Mouse (Mus musculus) G1E (cell line): ENCODE data around the gene Tmem218. TPM values are rescaled to one million over a fixed set of nuclear protein-coding genes. Genes with fewer than 3 reads are reported as not detected.
A peak's percentile ranks its signal among the peaks of the same experiment; 100 is the strongest.

ENCODE experiments used
- ATAC-seq: 2 replicates; pipeline ENCODE4 v1.8.0; 2016; ENCODE audit warnings: mild to moderate bottlenecking; ENCODE audit not compliant: insufficient number of reproducible peaks, poor library complexity, low FRiP score, severe bottlenecking; ENCODE audit errors: extremely low read depth
- DNase-seq: peaks from one replicate; pipeline ENCODE4 v3.0.0; 2012; ENCODE audit warnings: low spot score
- H3K27me3 ChIP-seq: 2 replicates; pipeline ENCODE4 v1.6.1; 2012; ENCODE audit warnings: mild to moderate bottlenecking, low read length, inconsistent platforms; ENCODE audit not compliant: insufficient read depth
- H3K36me3 ChIP-seq: replicated peaks from 2 replicates; pipeline ENCODE3; 2012; ENCODE audit warnings: mild to moderate bottlenecking, inconsistent platforms
- H3K4me1 ChIP-seq: 2 replicates; pipeline ENCODE4 v1.6.1; 2012; ENCODE audit warnings: low read depth, low read length, inconsistent platforms, mixed read lengths; ENCODE audit not compliant: insufficient read depth
- H3K4me3 ChIP-seq: 2 replicates; pipeline ENCODE4 v1.5.1; 2012; ENCODE audit warnings: low read depth, mild to moderate bottlenecking, inconsistent platforms, low read length, moderate library complexity, mixed read lengths
- H3K9me3 ChIP-seq: replicated peaks from 2 replicates; pipeline ENCODE4 v1.6.1; 2012; ENCODE audit warnings: inconsistent platforms
- CTCF ChIP-seq: IDR thresholded peaks from 2 replicates; pipeline ENCODE4 v1.5.1; 2012; ENCODE audit warnings: low read depth, low read length, inconsistent platforms, mixed read lengths
- GATA1 ChIP-seq: IDR thresholded peaks from 2 replicates; pipeline ENCODE4 v1.6.1; 2012; ENCODE audit warnings: borderline replicate concordance, low read length, inconsistent platforms, mixed read lengths
- GATA2 ChIP-seq: IDR thresholded peaks from 2 replicates; pipeline ENCODE4 v1.6.1; 2012; ENCODE audit warnings: low read depth, low read length, inconsistent platforms, borderline replicate concordance
- POLR2AphosphoS5 ChIP-seq: IDR thresholded peaks from 2 replicates; pipeline ENCODE4 v1.6.1; 2012; ENCODE audit warnings: low read depth, low read length, inconsistent platforms; ENCODE audit not compliant: insufficient replicate concordance
- TAL1 ChIP-seq: conservative IDR thresholded peaks from 2 replicates; pipeline ENCODE4 v1.6.1; 2012; ENCODE audit warnings: low read depth, low read length, inconsistent platforms, mixed read lengths
- polyA plus RNA-seq: library from polyadenylated mRNA; stranded (reverse); fragments of >175 nt; gene quantifications from 2 replicates; pipeline ENCODE4 v1.2.3, GENCODE M21; 2012
- total RNA-seq, 2 experiments: library from RNA; stranded (forward) in 1 of 2; stranded (reverse) in 1 of 2; fragments of 200-1000 nt in 1 of 2; fragments of >200 nt in 1 of 2; fragmentation: Nextera tagmentation in 1 of 2; gene quantifications; 2 replicates each; pipeline ENCODE4 v1.2.3; 2014 to 2017

The Tmem218 gene
- total and polyA plus RNA-seq, 3 experiments: 0.30 to 3.5 (median 1.7) TPM

DNA sequence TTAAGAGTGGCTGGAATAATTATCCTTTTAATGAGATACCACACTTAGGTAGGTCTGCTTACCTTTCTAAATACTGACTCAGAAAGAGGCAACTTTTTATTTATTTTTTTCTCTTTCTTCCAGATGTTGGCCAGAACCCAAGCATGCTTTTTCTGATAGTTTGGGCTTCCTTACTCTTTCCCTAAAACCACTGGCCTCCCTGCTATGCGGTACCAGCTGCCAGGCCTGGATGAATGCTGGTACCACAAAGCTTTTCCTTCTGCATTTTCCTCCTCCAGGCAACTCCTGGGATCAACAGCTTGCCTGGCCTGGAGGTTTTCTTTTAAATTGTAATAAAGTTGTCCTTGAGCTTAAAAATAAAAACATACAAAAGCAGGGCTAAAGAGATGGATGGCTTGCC, 17.6 kb downstream of the Tmem218 start:
- TF ChIP-seq GATA2: no peak
- TF ChIP-seq POLR2AphosphoS5: no peak
- TF ChIP-seq CTCF: no peak
- no peak for TF ChIP-seq GATA1
- TF ChIP-seq TAL1: no peak
- Histone ChIP-seq H3K4me3 (no peak overlapping the region), H3K4me1 (no peaks in the 10 kb centered on the region), H3K27me3 (no peaks in the 10 kb centered on the region), H3K9me3 (no peaks in the 10 kb centered on the region), H3K36me3 (peaks cover 8% of the 10 kb centered on the region)
- no peak for ATAC-seq
- DNase-seq: no peak

DNA sequence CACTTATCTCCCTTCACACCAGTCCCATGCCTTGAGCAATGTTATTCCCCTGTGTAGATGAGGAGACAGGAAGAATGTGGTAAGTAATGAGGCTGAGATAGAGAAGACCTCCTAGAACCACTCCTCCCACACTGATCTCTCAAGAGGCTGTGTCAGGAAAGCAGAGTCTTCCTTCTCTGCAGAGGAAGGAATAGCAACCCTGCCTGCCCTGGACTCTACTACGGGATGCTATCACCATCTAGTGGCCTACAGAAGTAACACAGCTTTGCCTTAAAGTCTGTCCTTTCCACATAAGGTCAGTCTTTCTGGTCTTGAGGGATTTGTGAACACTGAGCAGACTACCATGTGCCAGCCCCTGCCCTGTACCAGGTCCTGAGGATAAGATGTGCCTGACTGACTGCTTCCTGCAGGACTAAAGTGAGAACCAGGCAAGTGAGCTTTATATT, 21.9 kb downstream of the Tmem218 start:
- Histone ChIP-seq H3K36me3 (peaks cover 4% of the 10 kb centered on the region), H3K9me3 (no peaks in the 10 kb centered on the region), H3K27me3 (no peaks in the 10 kb centered on the region), H3K4me3 (no peak overlapping the region), H3K4me1 (no peaks in the 10 kb centered on the region)
- DNase-seq (peak; percentile 34), ATAC-seq (peak; percentile 41)
- no peak for TF ChIP-seq GATA1
- TF ChIP-seq GATA2: no peak
- no peak for TF ChIP-seq POLR2AphosphoS5
- peak; percentile 71; the same call in 1 of the 2 replicates for TF ChIP-seq CTCF
- TF ChIP-seq TAL1: no peak

DNA sequence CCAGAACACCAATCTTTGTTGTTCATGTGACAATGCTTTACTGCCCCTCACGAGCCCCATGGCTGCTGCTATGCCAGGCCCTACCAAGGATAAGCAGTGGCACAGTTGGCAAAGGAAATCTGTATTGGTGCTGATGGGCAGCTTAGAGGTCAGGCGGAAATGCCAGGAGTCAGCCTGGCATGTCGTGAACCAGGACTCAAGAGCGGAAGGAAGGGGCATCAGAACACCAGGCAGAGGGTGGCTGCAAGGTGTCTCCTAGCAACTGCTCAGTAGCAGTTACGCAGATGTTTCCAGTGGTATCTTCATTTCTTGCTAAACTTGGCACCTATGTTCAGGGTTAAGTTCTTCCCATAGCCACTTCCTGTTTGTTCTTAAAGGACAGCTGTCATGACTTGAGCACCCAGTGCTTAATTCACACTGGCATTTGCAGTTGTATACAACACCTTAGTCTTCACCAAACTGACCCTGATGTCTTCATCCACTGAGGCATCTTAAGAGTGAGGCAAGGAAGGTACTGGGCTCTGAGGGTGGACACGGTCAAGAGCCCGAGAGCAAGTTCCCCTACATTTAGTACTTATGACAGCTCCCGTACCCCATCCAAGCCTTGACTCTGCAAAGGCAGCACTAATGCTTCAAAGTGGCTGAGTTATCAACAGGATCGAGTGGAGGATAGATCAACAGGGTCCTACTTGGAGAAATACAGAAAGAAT, 22.6 kb downstream of the Tmem218 start:
- Histone ChIP-seq H3K4me1 (no peaks in the 10 kb centered on the region), H3K4me3 (no peak overlapping the region), H3K9me3 (no peaks in the 10 kb centered on the region), H3K27me3 (no peaks in the 10 kb centered on the region), H3K36me3 (peaks cover 4% of the 10 kb centered on the region)
- TF ChIP-seq TAL1 (no peak), GATA2 (no peak), POLR2AphosphoS5 (no peak), GATA1 (no peak), CTCF (no peak)
- DNase-seq: no peak
- ATAC-seq: no peak

DNA sequence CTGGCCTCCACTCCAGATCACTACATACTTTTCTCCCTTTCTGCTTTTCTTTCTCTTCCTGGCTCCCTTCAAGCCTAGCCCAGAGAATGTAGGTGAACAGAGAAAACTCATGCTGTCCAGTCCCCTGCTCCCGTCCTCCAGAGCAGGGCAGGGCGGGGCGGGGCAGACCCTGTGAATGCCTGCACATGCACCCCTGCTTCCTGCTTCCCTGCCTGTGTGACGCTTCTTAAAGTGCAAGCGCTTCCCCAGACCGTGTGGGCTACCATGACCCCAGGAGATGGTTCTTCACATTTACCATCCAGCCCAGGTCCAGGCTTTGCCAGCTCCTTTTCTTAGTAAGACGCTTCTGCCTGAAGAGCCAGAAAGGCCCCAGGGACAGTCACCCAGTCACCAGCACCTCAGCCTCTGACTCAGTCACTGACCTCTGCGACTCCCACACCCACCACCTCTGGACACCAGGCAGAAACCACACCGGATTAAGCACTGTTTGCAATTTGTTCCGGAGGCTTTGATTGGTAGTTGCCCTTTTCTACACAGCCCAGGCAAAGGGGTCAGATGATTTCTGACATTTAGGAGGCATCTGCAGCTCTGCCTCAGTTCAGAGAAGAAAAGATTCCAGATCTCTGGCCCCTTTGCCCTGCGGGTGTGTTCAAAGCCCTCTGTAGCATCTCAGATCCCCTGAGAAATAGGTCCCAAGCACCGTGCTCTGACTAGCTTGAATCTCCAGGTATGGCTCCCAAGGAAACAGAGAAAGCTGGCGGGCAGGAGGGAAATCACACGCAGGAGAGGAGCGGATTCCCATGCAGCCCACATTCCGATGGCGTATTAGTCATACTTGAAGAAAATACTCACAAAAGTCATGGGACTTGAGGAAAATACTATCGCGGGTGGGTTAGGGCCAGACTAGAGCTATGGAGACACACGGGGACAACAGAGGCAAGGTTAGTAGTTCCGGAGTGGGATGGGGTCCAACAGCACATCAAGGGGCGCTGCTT, 24.5 kb downstream of the Tmem218 start:
- Histone ChIP-seq H3K27me3 (no peaks in the 10 kb centered on the region), H3K9me3 (no peaks in the 10 kb centered on the region), H3K4me1 (no peaks in the 10 kb centered on the region), H3K4me3 (no peak overlapping the region), H3K36me3 (peaks cover 4% of the 10 kb centered on the region)
- ATAC-seq: no peak
- no peak for DNase-seq
- TF ChIP-seq GATA2: no peak

DNA sequence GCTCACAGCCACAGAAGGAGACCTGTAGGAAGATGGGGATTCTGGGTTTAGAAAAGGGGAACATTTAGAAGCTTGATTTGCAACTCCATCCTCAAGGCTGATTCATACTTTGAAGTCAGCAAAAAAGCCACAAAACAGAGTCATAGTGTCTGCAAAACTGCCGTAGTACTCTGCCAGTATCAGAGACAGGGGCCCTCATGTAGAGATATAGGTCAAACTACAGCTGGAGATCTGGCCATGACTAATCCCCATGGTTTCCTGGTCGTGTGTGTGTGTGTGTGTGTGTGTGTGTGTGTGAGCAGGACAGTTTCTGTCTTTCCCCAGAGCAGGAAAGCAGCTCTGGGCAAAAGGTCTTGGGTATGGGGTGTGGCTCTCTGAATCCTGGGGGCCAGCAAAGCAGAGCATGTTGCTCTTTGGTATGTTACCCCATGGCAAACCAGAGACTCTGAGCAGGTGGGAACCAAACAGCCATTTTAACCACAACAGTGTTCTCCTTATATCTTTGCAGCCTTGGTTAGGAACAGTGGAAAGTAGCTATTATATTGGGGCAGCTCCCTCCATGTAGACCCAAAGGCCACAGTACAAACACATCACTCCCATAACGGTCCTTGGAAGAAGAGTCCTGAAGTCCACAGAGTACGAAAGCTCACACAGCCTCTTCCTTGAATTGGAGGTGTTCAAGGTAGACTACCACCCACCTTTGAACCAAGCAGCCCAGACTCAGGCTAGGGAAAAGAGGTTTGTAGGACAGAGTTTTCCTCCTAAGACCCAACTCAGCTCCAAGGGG, 28.1 kb downstream of the Tmem218 start:
- no peak for DNase-seq
- no peaks in the 10 kb centered on the region for H3K36me3 ChIP-seq
- no peak for ATAC-seq

DNA sequence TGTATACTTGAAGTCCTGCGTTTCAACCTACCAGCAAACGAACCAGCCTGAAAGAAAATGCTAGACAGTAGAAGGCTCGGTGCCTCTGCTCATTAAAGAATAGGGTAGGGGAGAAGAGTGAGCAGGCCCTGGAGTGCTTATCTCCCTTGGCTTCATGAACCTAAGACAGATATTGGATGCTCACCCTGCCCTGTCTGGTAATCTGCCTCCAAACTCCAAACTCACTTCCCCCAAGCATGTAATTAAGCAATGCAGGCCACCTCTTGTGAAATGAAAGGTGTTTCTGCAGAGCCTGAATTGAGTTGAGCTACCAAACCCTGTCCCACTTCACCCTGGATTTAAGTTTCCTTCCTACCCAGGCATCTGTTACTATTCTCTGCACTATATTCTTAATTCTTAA, 34.7 kb downstream of the Tmem218 start:
- H3K4me3 ChIP-seq: no peak overlapping the region
- peaks cover 16% of the 10 kb centered on the region for H3K27me3 ChIP-seq
- no peaks in the 10 kb centered on the region for H3K9me3 ChIP-seq
- TF ChIP-seq GATA2: no peak
- no peak for TF ChIP-seq POLR2AphosphoS5
- TF ChIP-seq CTCF: no peak
- no peak for TF ChIP-seq TAL1
- TF ChIP-seq GATA1: no peak
- ATAC-seq (no peak), DNase-seq (no peak)
- no peaks in the 10 kb centered on the region for H3K36me3 ChIP-seq
- H3K4me1 ChIP-seq: peaks cover 12% of the 10 kb centered on the region

More for the DNA sequence above, 28.1 kb downstream of the Tmem218 start:
- H3K9me3 ChIP-seq: no peaks in the 10 kb centered on the region
- TF ChIP-seq POLR2AphosphoS5 (no peak), GATA2 (no peak), GATA1 (no peak), CTCF (no peak), TAL1 (no peak)
- no peak overlapping the region for H3K4me3 ChIP-seq
- H3K4me1 ChIP-seq: no peaks in the 10 kb centered on the region
- 0 out of 2 replicates have a peak, but pooled peaks cover 6% of the 10 kb centered on the region for H3K27me3 ChIP-seq
